Mouse (Mus musculus): ENCODE measurements around the gene Nup107.
"Not testable (repeated sequence)": the region's sequence is repeated elsewhere in the genome, so short reads cannot be mapped to it uniquely, and the experiment has no call there.

Nup107 gene

GRCm38 (mm10) chr10:117764598-117764997, 27.9 kb downstream of the Nup107 start:
- DNase-seq (ENCODE audit: low spot score): no peak

- no peak for DNase-seq (ENCODE audit: low spot score)
These were observed 28.8 kb downstream of the Nup107 start for GRCm38 (mm10) chr10:117763588-117764190.

- no peak for DNase-seq (ENCODE audit: low spot score)
These were observed 29.5 kb downstream of the Nup107 start for GRCm38 (mm10) chr10:117762966-117763365.

- no peak for DNase-seq (ENCODE audit: low spot score)
These were observed 30.1 kb downstream of the Nup107 start for GRCm38 (mm10) chr10:117762281-117762830.

- no peak for DNase-seq (ENCODE audit: low spot score)
These were observed 31.0 kb downstream of the Nup107 start for GRCm38 (mm10) chr10:117761551-117761950.

GRCm38 (mm10) chr10:117760831-117761335, 31.6 kb downstream of the Nup107 start:
- no peak for DNase-seq (ENCODE audit: low spot score)

- DNase-seq (ENCODE audit: low spot score): no peak
These were observed 32.5 kb downstream of the Nup107 start for GRCm38 (mm10) chr10:117759844-117760630.

- no peak for DNase-seq (ENCODE audit: low spot score)
These were observed 33.5 kb downstream of the Nup107 start for GRCm38 (mm10) chr10:117758749-117759727.

- DNase-seq (ENCODE audit: low spot score): not testable (repeated sequence)
These were observed 34.2 kb downstream of the Nup107 start for GRCm38 (mm10) chr10:117758344-117758743.

GRCm38 (mm10) chr10:117757796-117758342, 34.6 kb downstream of the Nup107 start:
- DNase-seq (ENCODE audit: low spot score): no peak

- DNase-seq (ENCODE audit: low spot score): no peak
These were observed 35.2 kb downstream of the Nup107 start for GRCm38 (mm10) chr10:117757259-117757658.

- no peak for DNase-seq (ENCODE audit: low spot score)
These were observed 35.7 kb downstream of the Nup107 start for GRCm38 (mm10) chr10:117756784-117757183.

- DNase-seq (ENCODE audit: low spot score): no peak
These were observed 36.6 kb downstream of the Nup107 start for GRCm38 (mm10) chr10:117755799-117756467.

- no peak for DNase-seq (ENCODE audit: low spot score)
These were observed 37.3 kb downstream of the Nup107 start for GRCm38 (mm10) chr10:117755086-117755798.

GRCm38 (mm10) chr10:117754609-117754940, 37.9 kb downstream of the Nup107 start:
- no peak for DNase-seq (ENCODE audit: low spot score)

GRCm38 (mm10) chr10:117753711-117754608, 38.5 kb downstream of the Nup107 start:
- no peak for DNase-seq (ENCODE audit: low spot score)

GRCm38 (mm10) chr10:117752851-117753647, 39.5 kb downstream of the Nup107 start:
- no peak for DNase-seq (ENCODE audit: low spot score)

GRCm38 (mm10) chr10:117752304-117752821, 40.1 kb downstream of the Nup107 start:
- DNase-seq (ENCODE audit: low spot score): no peak

Measured in ovary, postnatal 14 days (tissue).